Mouse (Mus musculus) brown adipose tissue, adult 24 weeks (tissue): ENCODE data around the gene Ldb3. TPM values are rescaled to one million over a fixed set of nuclear protein-coding genes. Genes with fewer than 3 reads are reported as not detected.

Source experiments
- H3K27ac ChIP-seq: fragments of 200-500 bp; replicated peaks from 2 replicates; pipeline ENCODE4 v1.5.1; 2012; ENCODE audit warnings: low read depth, mild to moderate bottlenecking, low read length
- H3K4me1 ChIP-seq: fragments of 200-500 bp; 2 replicates; pipeline ENCODE4 v1.6.1; 2012; ENCODE audit warnings: low read length, mixed read lengths; ENCODE audit not compliant: control insufficient read depth, insufficient read depth, insufficient read length
- H3K4me3 ChIP-seq: fragments of 200-500 bp; 2 replicates; pipeline ENCODE4 v1.5.1; 2012; ENCODE audit warnings: low read depth, mild to moderate bottlenecking, low read length, moderate library complexity; ENCODE audit not compliant: insufficient read depth
- polyA plus RNA-seq: library from polyadenylated mRNA; stranded (reverse); fragments of >200 nt; gene quantifications from 2 replicates; pipeline ENCODE4 v1.2.4, GENCODE M21; 2012; ENCODE audit not compliant: missing spikeins, insufficient read depth, insufficient read length

The Ldb3 gene
- polyA plus RNA-seq, 1 experiment: 12.4 TPM

- H3K27ac ChIP-seq: no peak overlapping the region
- H3K4me3 ChIP-seq: no peak overlapping the region
- peaks cover 7% of the 10 kb centered on the region for H3K4me1 ChIP-seq
Observed at GRCm38 (mm10) chr14:34554047-34554446, 34.4 kb downstream of the Ldb3 start.

GRCm38 (mm10) chr14:34553470-34553869, 35.0 kb downstream of the Ldb3 start:
- no peak overlapping the region; the same call in 1 of the 2 replicates for H3K27ac ChIP-seq
- no peak overlapping the region for H3K4me3 ChIP-seq
- H3K4me1 ChIP-seq: peaks cover 7% of the 10 kb centered on the region

GRCm38 (mm10) chr14:34552226-34552625, 36.3 kb downstream of the Ldb3 start:
- H3K4me3 ChIP-seq: no peak overlapping the region
- H3K4me1 ChIP-seq: peaks cover 7% of the 10 kb centered on the region
- no peak overlapping the region for H3K27ac ChIP-seq

GRCm38 (mm10) chr14:34549004-34549671, 39.3 kb downstream of the Ldb3 start:
- peaks cover 7% of the 10 kb centered on the region for H3K4me1 ChIP-seq

GRCm38 (mm10) chr14:34548391-34549001, 40.0 kb downstream of the Ldb3 start:
- Histone ChIP-seq H3K4me3 (peak overlapping the region; percentile 58), H3K27ac (peak overlapping the region; percentile 69), H3K4me1 (peaks cover 5% of the 10 kb centered on the region)

More at GRCm38 (mm10) chr14:34549004-34549671, 39.3 kb downstream of the Ldb3 start:
- Histone ChIP-seq H3K27ac (peak overlapping the region; percentile 69), H3K4me3 (peak overlapping the region; percentile 58)

GRCm38 (mm10) chr14:34544545-34544944, 43.9 kb downstream of the Ldb3 start:
- Histone ChIP-seq H3K27ac (no peak overlapping the region), H3K4me3 (no peak overlapping the region), H3K4me1 (no peaks in the 10 kb centered on the region; the same call in 1 of the 2 replicates)

- Histone ChIP-seq H3K4me1 (no peaks in the 10 kb centered on the region; the same call in 1 of the 2 replicates), H3K4me3 (no peak overlapping the region), H3K27ac (no peak overlapping the region)
Observed at GRCm38 (mm10) chr14:34544001-34544400, 44.5 kb downstream of the Ldb3 start.

- H3K4me3 ChIP-seq: no peak overlapping the region
- H3K27ac ChIP-seq: no peak overlapping the region
- H3K4me1 ChIP-seq: no peaks in the 10 kb centered on the region; the same call in 1 of the 2 replicates
Observed at GRCm38 (mm10) chr14:34543596-34543995, 44.9 kb downstream of the Ldb3 start.

- H3K4me3 ChIP-seq: no peak overlapping the region
- H3K4me1 ChIP-seq: no peaks in the 10 kb centered on the region; the same call in 1 of the 2 replicates
- no peak overlapping the region for H3K27ac ChIP-seq
Observed at GRCm38 (mm10) chr14:34541896-34542295, 46.6 kb downstream of the Ldb3 start.

- Histone ChIP-seq H3K4me1 (no peaks in the 10 kb centered on the region; the same call in 1 of the 2 replicates), H3K4me3 (no peak overlapping the region), H3K27ac (no peak overlapping the region)
Observed at GRCm38 (mm10) chr14:34540685-34541162, 47.8 kb downstream of the Ldb3 start.

GRCm38 (mm10) chr14:34535883-34536282, 52.6 kb downstream of the Ldb3 start:
- no peak overlapping the region for H3K27ac ChIP-seq
- no peak overlapping the region for H3K4me3 ChIP-seq
- no peaks in the 10 kb centered on the region for H3K4me1 ChIP-seq

GRCm38 (mm10) chr14:34533537-34533936, 54.9 kb downstream of the Ldb3 start:
- H3K4me3 ChIP-seq: no peak overlapping the region
- no peaks in the 10 kb centered on the region for H3K4me1 ChIP-seq
- H3K27ac ChIP-seq: no peak overlapping the region

- H3K27ac ChIP-seq: no peak overlapping the region
- no peaks in the 10 kb centered on the region for H3K4me1 ChIP-seq
- no peak overlapping the region for H3K4me3 ChIP-seq
Observed at GRCm38 (mm10) chr14:34532536-34532935, 55.9 kb downstream of the Ldb3 start.

- Histone ChIP-seq H3K4me3 (no peak overlapping the region), H3K4me1 (no peaks in the 10 kb centered on the region), H3K27ac (no peak overlapping the region)
Observed at GRCm38 (mm10) chr14:34528804-34529203, 59.7 kb downstream of the Ldb3 start.

- Histone ChIP-seq H3K27ac (no peak within 1 kb of the TSS), H3K4me3 (no peak within 1 kb of the TSS), H3K4me1 (0 out of 2 replicates have a peak, but pooled peaks cover 3% of the 10 kb centered on the region)
Observed at GRCm38 (mm10) chr14:34522701-34523100, 65.8 kb downstream of the Ldb3 start, which contains the start of gene 9230112D13Rik. TSS of gene 9230112D13Rik (minus strand) at chr14:34522801.
